Mouse (Mus musculus) kidney, embryonic 15.5 days (tissue): Measurements from ENCODE around the gene Vmn1r53. TPM values are rescaled to one million over a fixed set of nuclear protein-coding genes. Genes with fewer than 3 reads are reported as not detected.
"Not testable (repeated sequence)": the region's sequence is repeated elsewhere in the genome, so short reads cannot be mapped to it uniquely, and the experiment has no call there.

ENCODE experiments used
- ATAC-seq: fragments of 200-750 bp; cut with Nextera tagmentation; replicated peaks from 2 replicates; pipeline ENCODE4 v1.8.0; 2017; ENCODE audit warnings: moderate TSS enrichment; ENCODE audit not compliant: low FRiP score
- H3K27ac ChIP-seq: fragments of 300-500 bp; sonication (generic); 2 replicates; pipeline ENCODE4 v1.5.1; 2015; ENCODE audit warnings: mild to moderate bottlenecking, inconsistent platforms
- H3K27me3 ChIP-seq: fragments of 300-500 bp; sonication (generic); 2 replicates; pipeline ENCODE4 v1.6.1; 2015; ENCODE audit warnings: inconsistent platforms
- H3K36me3 ChIP-seq: fragments of 300-500 bp; sonication (generic); 2 replicates; pipeline ENCODE4 v1.6.1; 2015; ENCODE audit warnings: inconsistent platforms
- H3K4me1 ChIP-seq: fragments of 300-500 bp; sonication (generic); 2 replicates; pipeline ENCODE4 v1.6.1; 2015; ENCODE audit warnings: inconsistent platforms
- H3K4me2 ChIP-seq: fragments of 300-500 bp; sonication (generic); 2 replicates; pipeline ENCODE4 v1.6.1; 2015; ENCODE audit warnings: moderate library complexity, mild to moderate bottlenecking, inconsistent platforms
- H3K4me3 ChIP-seq: fragments of 300-500 bp; sonication (generic); replicated peaks from 2 replicates; pipeline ENCODE4 v1.5.1; 2015; ENCODE audit warnings: mild to moderate bottlenecking, inconsistent platforms
- H3K9ac ChIP-seq: fragments of 300-500 bp; sonication (generic); 2 replicates; pipeline ENCODE4 v1.6.1; 2015; ENCODE audit warnings: mild to moderate bottlenecking, inconsistent platforms
- H3K9me3 ChIP-seq: fragments of 300-500 bp; sonication (generic); replicated peaks from 2 replicates; pipeline ENCODE4 v1.6.1; 2016; ENCODE audit warnings: inconsistent platforms
- whole genome bisulfite sequencing: fragments of 180-500 bp; shearing (Covaris S2); methylation state at CpG from one replicate; pipeline ENCODE4 v1.1.7; 2015; ENCODE audit warnings: mixed read lengths; 5-methylcytosine and 5-hydroxymethylcytosine counted together
- polyA plus RNA-seq: library from polyadenylated mRNA; unstranded; fragments of >200 nt; fragmentation: Nextera tagmentation; extraction: Ambion mirVana; gene quantifications from 2 replicates; pipeline ENCODE4 v1.2.1, GENCODE M21; 2015

The Vmn1r53 gene
- not detected in 2 replicates for polyA plus RNA-seq

- no peaks in the 10 kb centered on the region for H3K27me3 ChIP-seq
- H3K9me3 ChIP-seq, result no peaks in the 10 kb centered on the region; the same call in 1 of the 2 replicates
- no peaks in the 10 kb centered on the region for H3K36me3 ChIP-seq
- H3K4me1 ChIP-seq, result no peaks in the 10 kb centered on the region
- H3K27ac ChIP-seq, result no peak within 1 kb of the TSS
- 83% methylated on average over 1 of the region's 1 CpGs for WGBS
- no peak within 1 kb of the TSS for H3K4me2 ChIP-seq
- H3K9ac ChIP-seq, result no peak within 1 kb of the TSS
- no peak within 1 kb of the TSS for H3K4me3 ChIP-seq
- no peak for ATAC-seq
These were observed at the start of gene Vmn1r53 for GRCm38 (mm10) chr6:90224338-90224737. Vmn1r53 (minus strand) TSS chr6:90224438.

DNA sequence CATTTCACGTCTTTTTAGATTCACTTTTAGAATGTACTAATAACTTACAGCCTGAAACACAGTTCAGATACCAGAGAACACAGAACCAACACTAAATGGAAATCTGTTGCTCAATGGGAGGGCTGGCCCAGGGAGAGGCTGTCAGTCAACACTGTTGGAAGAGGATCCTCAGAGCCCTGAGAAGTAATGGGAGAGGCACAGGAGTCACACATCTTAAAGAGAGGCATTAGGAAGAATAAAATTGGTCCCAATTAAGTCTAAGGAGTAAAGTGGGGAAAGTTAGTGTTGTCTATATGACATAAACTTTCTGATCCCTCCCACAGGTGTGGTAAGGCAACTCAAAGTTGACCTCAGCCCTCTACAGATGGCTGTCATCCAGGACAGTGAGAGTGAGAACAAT lies 21.8 kb upstream of the Vmn1r53 start, which contains the start of gene Vmn1r54:
Gene Vmn1r54 (plus strand): TSS at position 301 of the 400 bp plus-strand sequence.
- no peaks in the 10 kb centered on the region for H3K4me1 ChIP-seq
- H3K9ac ChIP-seq, result no peak within 1 kb of the TSS
- 81% methylated on average over 1 of the region's 1 CpGs for WGBS
- no peak within 1 kb of the TSS for H3K4me3 ChIP-seq
- H3K27me3 ChIP-seq, result no peaks in the 10 kb centered on the region
- no peak for ATAC-seq
- H3K4me2 ChIP-seq, result no peak within 1 kb of the TSS
- H3K36me3 ChIP-seq, result no peaks in the 10 kb centered on the region
- no peak within 1 kb of the TSS for H3K27ac ChIP-seq
- H3K9me3 ChIP-seq, result no peaks in the 10 kb centered on the region

DNA sequence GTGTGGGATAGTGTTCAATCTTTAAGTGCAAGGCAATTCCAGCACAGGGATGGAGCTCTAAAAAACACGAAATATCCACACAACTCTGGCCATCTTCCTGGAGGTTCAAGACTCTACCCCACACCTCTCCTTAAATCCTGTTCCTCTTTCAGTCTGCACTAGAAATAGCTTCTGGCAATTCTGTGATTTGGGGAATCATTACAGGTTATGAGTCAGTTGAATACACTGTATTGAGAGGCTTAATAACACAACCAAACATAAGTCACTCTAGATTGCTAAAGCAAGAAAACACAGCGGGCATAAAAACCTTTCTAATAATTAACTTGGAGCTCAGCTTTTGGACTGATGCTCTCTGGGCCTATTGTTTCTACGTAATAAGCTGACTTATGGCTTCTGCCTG lies 19.8 kb upstream of the Vmn1r53 start:
- ATAC-seq, result no peak
- Histone ChIP-seq H3K4me2 (no peak overlapping the region), H3K36me3 (no peaks in the 10 kb centered on the region), H3K4me1 (no peaks in the 10 kb centered on the region), H3K27ac (no peak overlapping the region), H3K9me3 (no peaks in the 10 kb centered on the region), H3K27me3 (no peaks in the 10 kb centered on the region), H3K4me3 (no peak overlapping the region), H3K9ac (no peak overlapping the region)
- WGBS, result 78% methylated on average over 3 of the region's 3 CpGs

DNA sequence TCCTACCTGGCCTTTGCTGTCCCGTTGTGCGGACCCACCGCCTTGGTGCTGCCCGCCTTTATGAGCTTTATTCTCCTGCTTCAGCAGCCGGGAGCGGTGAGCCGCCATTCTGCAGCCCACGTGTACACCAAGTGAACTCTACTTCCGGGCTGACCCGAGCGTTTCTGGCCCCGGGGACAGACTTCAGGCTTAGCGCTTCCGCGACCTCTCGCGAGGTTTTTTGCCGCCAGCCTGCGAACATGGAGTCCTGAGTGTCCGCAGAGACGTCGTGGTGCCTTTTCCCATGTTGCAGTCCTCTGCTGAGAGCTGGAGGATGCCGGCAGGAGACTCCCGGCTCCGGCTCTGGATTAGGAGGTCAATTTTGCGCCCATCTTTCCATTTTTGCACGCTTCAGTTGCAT lies 8.4 kb upstream of the Vmn1r53 start:
- no peaks in the 10 kb centered on the region for H3K36me3 ChIP-seq
- WGBS, result 65% methylated on average over 27 of the region's 27 CpGs

GRCm38 (mm10) chr6:90232114-90232513 lies 7.9 kb upstream of the Vmn1r53 start:
- not testable (repeated sequence) for H3K9ac ChIP-seq, H3K4me1 ChIP-seq, H3K27ac ChIP-seq, H3K4me3 ChIP-seq, ATAC-seq, H3K27me3 ChIP-seq, H3K9me3 ChIP-seq, H3K4me2 ChIP-seq, H3K36me3 ChIP-seq
- WGBS, result 82% methylated on average over 4 of the region's 4 CpGs

More for the DNA sequence above, 8.4 kb upstream of the Vmn1r53 start:
- no peak overlapping the region for H3K4me3 ChIP-seq
- no peaks in the 10 kb centered on the region for H3K27me3 ChIP-seq
- peaks cover 10% of the 10 kb centered on the region; the same call in 1 of the 2 replicates for H3K9me3 ChIP-seq
- H3K27ac ChIP-seq, result no peak overlapping the region
- no peaks in the 10 kb centered on the region for H3K4me1 ChIP-seq
- ATAC-seq, result no peak
- no peak overlapping the region for H3K4me2 ChIP-seq
- no peak overlapping the region for H3K9ac ChIP-seq

GRCm38 (mm10) chr6:90202493-90202892 lies 21.7 kb downstream of the Vmn1r53 start, which contains the start of gene V1ra8:
V1ra8 (plus strand) TSS chr6:90202793.
- not testable (repeated sequence) for H3K4me1 ChIP-seq, ATAC-seq, H3K27ac ChIP-seq, H3K27me3 ChIP-seq, H3K4me3 ChIP-seq, H3K4me2 ChIP-seq, H3K9ac ChIP-seq, H3K9me3 ChIP-seq, H3K36me3 ChIP-seq
- WGBS, result 92% methylated on average over 2 of the region's 2 CpGs

- 66% methylated on average over 2 of the region's 2 CpGs for WGBS
- ATAC-seq, result no peak
- Histone ChIP-seq H3K27ac (no peak within 1 kb of the TSS), H3K9me3 (no peaks in the 10 kb centered on the region), H3K27me3 (no peaks in the 10 kb centered on the region), H3K36me3 (no peaks in the 10 kb centered on the region), H3K4me2 (no peak within 1 kb of the TSS), H3K4me1 (no peaks in the 10 kb centered on the region), H3K4me3 (no peak within 1 kb of the TSS), H3K9ac (no peak within 1 kb of the TSS)
These were observed 49.7 kb downstream of the Vmn1r53 start, which contains the start of gene Vmn1r52 for GRCm38 (mm10) chr6:90174508-90174907. Vmn1r52 (plus strand) TSS chr6:90174808.

Other genes with a start within 250 kb of the Vmn1r53 start
- gene Vmn1r47, start 208.3 kb downstream of the Vmn1r53 start, polyA plus RNA-seq, result not detected in 2 replicates
- gene Vmn1r48, start 187.6 kb downstream of the Vmn1r53 start, polyA plus RNA-seq, result not detected in 2 replicates
- not detected in 2 replicates for gene Vmn1r49, start 145.9 kb downstream of the Vmn1r53 start, polyA plus RNA-seq
- not detected in 2 replicates for gene Vmn1r50, start 123.0 kb downstream of the Vmn1r53 start, polyA plus RNA-seq
- gene Vmn1r51, start 101.8 kb downstream of the Vmn1r53 start, polyA plus RNA-seq, result not detected in 2 replicates
- gene Vmn1r52, start 49.6 kb downstream of the Vmn1r53 start, polyA plus RNA-seq, result not detected in 2 replicates
- gene V1ra8, start 21.6 kb downstream of the Vmn1r53 start, polyA plus RNA-seq, result not detected in 2 replicates
- not detected in 2 replicates for gene Vmn1r54, start 21.9 kb upstream of the Vmn1r53 start, polyA plus RNA-seq
- not detected in 2 replicates for gene BC048671, start 76.8 kb upstream of the Vmn1r53 start, polyA plus RNA-seq
- 4.9 and 5.6 TPM in 2 replicates for gene Chst13, start 100.7 kb upstream of the Vmn1r53 start, polyA plus RNA-seq
- gene Uroc1, start 108.8 kb upstream of the Vmn1r53 start, polyA plus RNA-seq, result 0.17 and 0.44 TPM in 2 replicates
- gene Zxdc, start 145.1 kb upstream of the Vmn1r53 start, polyA plus RNA-seq, result 8.9 and 9.1 TPM in 2 replicates
- gene Cfap100, start 204.4 kb upstream of the Vmn1r53 start, polyA plus RNA-seq, result 0.30 and 0.58 TPM in 2 replicates
- 11.7 and 12.6 TPM in 2 replicates for gene Klf15, start 238.1 kb upstream of the Vmn1r53 start, polyA plus RNA-seq